Mouse (Mus musculus): ENCODE data around the gene Fbxw9. TPM values are rescaled to one million over a fixed set of nuclear protein-coding genes. Genes with fewer than 3 reads are reported as not detected.

Gene Fbxw9
- polyA plus RNA-seq, 1 experiment from 2014 or later, result 93.5 TPM

- ATAC-seq, result no peak
- Histone ChIP-seq H3K4me1 (ENCODE audit: control insufficient read depth, insufficient read depth, low read length) (peaks cover 33% of the 10 kb centered on the region), H3K4me3 (ENCODE audit: low read depth, low read length) (peak overlapping the region; percentile 55), H3K36me3 (ENCODE audit: control insufficient read depth, insufficient read depth, low read length) (peaks cover 12% of the 10 kb centered on the region), H3K9ac (ENCODE audit: low read depth, low read length) (no peak overlapping the region; the same call in 1 of the 2 replicates), H3K27me3 (ENCODE audit: control insufficient read depth, insufficient read depth, low read depth, low read length) (no peaks in the 10 kb centered on the region), H3K9me3 (replicated peaks; ENCODE audit: control insufficient read depth, low read length, poor library complexity, severe bottlenecking) (no peaks in the 10 kb centered on the region), H3K4me2 (ENCODE audit: low read length) (peak overlapping the region; percentile 61), H3K27ac (ENCODE audit: low read length) (no peak overlapping the region)
- 7% methylated on average over 12 of the region's 12 CpGs for WGBS
These were observed 24.6 kb upstream of the Fbxw9 start for GRCm38 (mm10) chr8:85035165-85035727.

- Histone ChIP-seq H3K9me3 (replicated peaks; ENCODE audit: control insufficient read depth, low read length, poor library complexity, severe bottlenecking) (no peaks in the 10 kb centered on the region), H3K4me2 (ENCODE audit: low read length) (peak overlapping the region; percentile 61), H3K27ac (ENCODE audit: low read length) (peak overlapping the region; percentile 82), H3K4me1 (ENCODE audit: control insufficient read depth, insufficient read depth, low read length) (peaks cover 33% of the 10 kb centered on the region), H3K27me3 (ENCODE audit: control insufficient read depth, insufficient read depth, low read depth, low read length) (no peaks in the 10 kb centered on the region), H3K9ac (ENCODE audit: low read depth, low read length) (peak overlapping the region; percentile 70), H3K36me3 (ENCODE audit: control insufficient read depth, insufficient read depth, low read length) (peaks cover 11% of the 10 kb centered on the region), H3K4me3 (ENCODE audit: low read depth, low read length) (peak overlapping the region; percentile 55)
- peak; percentile 7; the same call in 1 of the 2 replicates for ATAC-seq
- WGBS, result 1% methylated on average over 15 of the region's 15 CpGs
These were observed 24.0 kb upstream of the Fbxw9 start for GRCm38 (mm10) chr8:85035728-85036310.

GRCm38 (mm10) chr8:85036381-85036717, 23.5 kb upstream of the Fbxw9 start:
- H3K4me1 ChIP-seq (ENCODE audit: control insufficient read depth, insufficient read depth, low read length), result peaks cover 33% of the 10 kb centered on the region
- peak overlapping the region; percentile 82 for H3K27ac ChIP-seq (ENCODE audit: low read length)
- H3K27me3 ChIP-seq (ENCODE audit: control insufficient read depth, insufficient read depth, low read depth, low read length), result no peaks in the 10 kb centered on the region
- H3K9me3 ChIP-seq (replicated peaks; ENCODE audit: control insufficient read depth, low read length, poor library complexity, severe bottlenecking), result no peaks in the 10 kb centered on the region
- peak overlapping the region; percentile 55 for H3K4me3 ChIP-seq (ENCODE audit: low read depth, low read length)
- 0% methylated on average over 9 of the region's 9 CpGs for WGBS
- H3K36me3 ChIP-seq (ENCODE audit: control insufficient read depth, insufficient read depth, low read length), result peaks cover 10% of the 10 kb centered on the region
- ATAC-seq, result peak; percentile 37
- H3K9ac ChIP-seq (ENCODE audit: low read depth, low read length), result peak overlapping the region; percentile 70
- H3K4me2 ChIP-seq (ENCODE audit: low read length), result peak overlapping the region; percentile 61

- H3K36me3 ChIP-seq (ENCODE audit: control insufficient read depth, insufficient read depth, low read length), result peaks cover 8% of the 10 kb centered on the region
- WGBS, result under 1% methylated on average over 58 of the region's 59 CpGs
- H3K4me1 ChIP-seq (ENCODE audit: control insufficient read depth, insufficient read depth, low read length), result peaks cover 33% of the 10 kb centered on the region
- H3K4me3 ChIP-seq (ENCODE audit: low read depth, low read length), result peak within 1 kb of the TSS; percentile 55
- H3K27ac ChIP-seq (ENCODE audit: low read length), result peak within 1 kb of the TSS; percentile 97
- ATAC-seq, result peak; percentile 88
- H3K9ac ChIP-seq (ENCODE audit: low read depth, low read length), result peak within 1 kb of the TSS; percentile 81
- H3K4me2 ChIP-seq (ENCODE audit: low read length), result peak within 1 kb of the TSS; percentile 98
- no peaks in the 10 kb centered on the region for H3K27me3 ChIP-seq (ENCODE audit: control insufficient read depth, insufficient read depth, low read depth, low read length)
- no peaks in the 10 kb centered on the region for H3K9me3 ChIP-seq (replicated peaks; ENCODE audit: control insufficient read depth, low read length, poor library complexity, severe bottlenecking)
These were observed 23.0 kb upstream of the Fbxw9 start, which contains the start of gene Tnpo2 for GRCm38 (mm10) chr8:85036718-85037365. Gene Tnpo2, plus strand, starts transcription at chr8:85036915.

- peak overlapping the region; percentile 55 for H3K4me3 ChIP-seq (ENCODE audit: low read depth, low read length)
- 0% methylated on average over 14 of the region's 14 CpGs for WGBS
- H3K4me2 ChIP-seq (ENCODE audit: low read length), result peak overlapping the region; percentile 98
- peaks cover 7% of the 10 kb centered on the region for H3K36me3 ChIP-seq (ENCODE audit: control insufficient read depth, insufficient read depth, low read length)
- no peaks in the 10 kb centered on the region for H3K9me3 ChIP-seq (replicated peaks; ENCODE audit: control insufficient read depth, low read length, poor library complexity, severe bottlenecking)
- no peaks in the 10 kb centered on the region for H3K27me3 ChIP-seq (ENCODE audit: control insufficient read depth, insufficient read depth, low read depth, low read length)
- peak; percentile 69 for ATAC-seq
- peaks cover 33% of the 10 kb centered on the region for H3K4me1 ChIP-seq (ENCODE audit: control insufficient read depth, insufficient read depth, low read length)
- peak overlapping the region; percentile 97 for H3K27ac ChIP-seq (ENCODE audit: low read length)
- peak overlapping the region; percentile 81 for H3K9ac ChIP-seq (ENCODE audit: low read depth, low read length)
These were observed 22.5 kb upstream of the Fbxw9 start for GRCm38 (mm10) chr8:85037366-85037680.

- Histone ChIP-seq H3K27me3 (ENCODE audit: control insufficient read depth, insufficient read depth, low read depth, low read length) (no peaks in the 10 kb centered on the region), H3K27ac (ENCODE audit: low read length) (peak overlapping the region; percentile 97), H3K4me2 (ENCODE audit: low read length) (peak overlapping the region; percentile 98), H3K36me3 (ENCODE audit: control insufficient read depth, insufficient read depth, low read length) (peaks cover 3% of the 10 kb centered on the region), H3K4me1 (ENCODE audit: control insufficient read depth, insufficient read depth, low read length) (peaks cover 33% of the 10 kb centered on the region), H3K9ac (ENCODE audit: low read depth, low read length) (peak overlapping the region; percentile 81), H3K9me3 (replicated peaks; ENCODE audit: control insufficient read depth, low read length, poor library complexity, severe bottlenecking) (no peaks in the 10 kb centered on the region), H3K4me3 (ENCODE audit: low read depth, low read length) (peak overlapping the region; percentile 55)
- ATAC-seq, result peak; percentile 12; the same call in 1 of the 2 replicates
- WGBS, result under 1% methylated on average over 57 of the region's 57 CpGs
These were observed 21.9 kb upstream of the Fbxw9 start for GRCm38 (mm10) chr8:85037681-85038531.

GRCm38 (mm10) chr8:85043619-85044018, 16.2 kb upstream of the Fbxw9 start:
- Histone ChIP-seq H3K4me2 (ENCODE audit: low read length) (no peak overlapping the region), H3K36me3 (ENCODE audit: control insufficient read depth, insufficient read depth, low read length) (peaks cover 21% of the 10 kb centered on the region), H3K4me3 (ENCODE audit: low read depth, low read length) (no peak overlapping the region), H3K4me1 (ENCODE audit: control insufficient read depth, insufficient read depth, low read length) (peaks cover 7% of the 10 kb centered on the region), H3K27me3 (ENCODE audit: control insufficient read depth, insufficient read depth, low read depth, low read length) (no peaks in the 10 kb centered on the region), H3K27ac (ENCODE audit: low read length) (no peak overlapping the region), H3K9me3 (replicated peaks; ENCODE audit: control insufficient read depth, low read length, poor library complexity, severe bottlenecking) (no peaks in the 10 kb centered on the region), H3K9ac (ENCODE audit: low read depth, low read length) (no peak overlapping the region)
- ATAC-seq, result no peak
- 95% methylated on average over 6 of the region's 6 CpGs for WGBS

- Histone ChIP-seq H3K4me2 (ENCODE audit: low read length) (no peak overlapping the region), H3K9ac (ENCODE audit: low read depth, low read length) (no peak overlapping the region), H3K36me3 (ENCODE audit: control insufficient read depth, insufficient read depth, low read length) (peaks cover 16% of the 10 kb centered on the region), H3K27me3 (ENCODE audit: control insufficient read depth, insufficient read depth, low read depth, low read length) (no peaks in the 10 kb centered on the region), H3K4me3 (ENCODE audit: low read depth, low read length) (no peak overlapping the region), H3K27ac (ENCODE audit: low read length) (no peak overlapping the region), H3K9me3 (replicated peaks; ENCODE audit: control insufficient read depth, low read length, poor library complexity, severe bottlenecking) (no peaks in the 10 kb centered on the region), H3K4me1 (ENCODE audit: control insufficient read depth, insufficient read depth, low read length) (peaks cover 17% of the 10 kb centered on the region)
- WGBS, result 83% methylated on average over 7 of the region's 7 CpGs
- no peak for ATAC-seq
These were observed 2.5 kb upstream of the Fbxw9 start for GRCm38 (mm10) chr8:85057367-85057766.
